Mouse (Mus musculus): Measurements from ENCODE around the gene Shbg.

Gene Shbg

GRCm38 (mm10) chr11:69603516-69603915 is 14.2 kb downstream of the Shbg start:
- in situ Hi-C loops (cut with MseI, MboI) = no loop called here

- in situ Hi-C loops (cut with MseI, MboI) = no loop called here
These were observed 15.9 kb downstream of the Shbg start for GRCm38 (mm10) chr11:69601768-69602167.

GRCm38 (mm10) chr11:69600098-69600497 is 17.6 kb downstream of the Shbg start:
- in situ Hi-C loops (cut with MseI, MboI) = no loop called here

- in situ Hi-C loops (cut with MseI, MboI) = no loop called here
These were observed 18.3 kb downstream of the Shbg start for GRCm38 (mm10) chr11:69599436-69599835.

- in situ Hi-C loops (cut with MseI, MboI) = no loop called here
These were observed 22.9 kb downstream of the Shbg start for GRCm38 (mm10) chr11:69594853-69595252.

- in situ Hi-C loops (cut with MseI, MboI) = no loop called here
These were observed 24.9 kb downstream of the Shbg start for GRCm38 (mm10) chr11:69592799-69593198.

GRCm38 (mm10) chr11:69591899-69592637 is 25.6 kb downstream of the Shbg start:
- in situ Hi-C loops (cut with MseI, MboI) = no loop called here

GRCm38 (mm10) chr11:69591424-69591823 is 26.3 kb downstream of the Shbg start:
- in situ Hi-C loops (cut with MseI, MboI) = no loop called here

- in situ Hi-C loops (cut with MseI, MboI) = no loop called here
These were observed 27.1 kb downstream of the Shbg start for GRCm38 (mm10) chr11:69590622-69591021.

GRCm38 (mm10) chr11:69589207-69589834 is 28.4 kb downstream of the Shbg start:
- in situ Hi-C loops (cut with MseI, MboI) = no loop called here

GRCm38 (mm10) chr11:69585718-69586325 is 31.9 kb downstream of the Shbg start:
- in situ Hi-C loops (cut with MseI, MboI) = no loop called here

GRCm38 (mm10) chr11:69584937-69585336 is 32.8 kb downstream of the Shbg start:
- in situ Hi-C loops (cut with MseI, MboI) = no loop called here

GRCm38 (mm10) chr11:69584008-69584407 is 33.7 kb downstream of the Shbg start:
- in situ Hi-C loops (cut with MseI, MboI) = no loop called here

GRCm38 (mm10) chr11:69582230-69582805 is 35.4 kb downstream of the Shbg start:
- in situ Hi-C loops (cut with MseI, MboI) = no loop called here

- in situ Hi-C loops (cut with MseI, MboI) = no loop called here
These were observed 35.9 kb downstream of the Shbg start for GRCm38 (mm10) chr11:69581814-69582213.

GRCm38 (mm10) chr11:69581147-69581688 is 36.5 kb downstream of the Shbg start:
- in situ Hi-C loops (cut with MseI, MboI) = no loop called here

- in situ Hi-C loops (cut with MseI, MboI) = no loop called here
These were observed 37.0 kb downstream of the Shbg start for GRCm38 (mm10) chr11:69580572-69581146.

- in situ Hi-C loops (cut with MseI, MboI) = no loop called here
These were observed 37.6 kb downstream of the Shbg start, which contains the start of the genes Wrap53 and Trp53 for GRCm38 (mm10) chr11:69580091-69580514. Gene Wrap53 (minus strand): TSS chr11:69580255. Gene Trp53 (plus strand): TSS chr11:69580359.

- in situ Hi-C loops (cut with MseI, MboI) = loop anchor here in 1 of 2 experiments (5.0 kb wide), 1 partner anchor 42 kb away; no protein-coding TSS in a partner anchor
These were observed 38.3 kb downstream of the Shbg start for GRCm38 (mm10) chr11:69579128-69580017.

- in situ Hi-C loops (cut with MseI, MboI) = loop anchor here in 1 of 2 experiments (5.0 kb wide), 1 partner anchor 41 kb away; no protein-coding TSS in a partner anchor
These were observed 39.4 kb downstream of the Shbg start for GRCm38 (mm10) chr11:69578301-69578700.
